Mouse (Mus musculus) spleen, adult 10 weeks (tissue): ENCODE data around the gene Cpne5. TPM values are rescaled to one million over a fixed set of nuclear protein-coding genes. Genes with fewer than 3 reads are reported as not detected.

Source experiments
- polyA plus RNA-seq: library from polyadenylated mRNA; stranded (reverse); fragments of 350-450 nt; fragmentation: Illumina TruSeq; extraction: RNeasy Lipid Tissue Mini Kit (QIAGEN cat#74804); gene quantifications from one replicate; pipeline ENCODE4 v1.2.3, GENCODE M21; 2015; ENCODE audit warnings: low replicate concordance; ENCODE audit not compliant: insufficient read depth

The Cpne5 gene
- 0.93 TPM for polyA plus RNA-seq

DNA sequence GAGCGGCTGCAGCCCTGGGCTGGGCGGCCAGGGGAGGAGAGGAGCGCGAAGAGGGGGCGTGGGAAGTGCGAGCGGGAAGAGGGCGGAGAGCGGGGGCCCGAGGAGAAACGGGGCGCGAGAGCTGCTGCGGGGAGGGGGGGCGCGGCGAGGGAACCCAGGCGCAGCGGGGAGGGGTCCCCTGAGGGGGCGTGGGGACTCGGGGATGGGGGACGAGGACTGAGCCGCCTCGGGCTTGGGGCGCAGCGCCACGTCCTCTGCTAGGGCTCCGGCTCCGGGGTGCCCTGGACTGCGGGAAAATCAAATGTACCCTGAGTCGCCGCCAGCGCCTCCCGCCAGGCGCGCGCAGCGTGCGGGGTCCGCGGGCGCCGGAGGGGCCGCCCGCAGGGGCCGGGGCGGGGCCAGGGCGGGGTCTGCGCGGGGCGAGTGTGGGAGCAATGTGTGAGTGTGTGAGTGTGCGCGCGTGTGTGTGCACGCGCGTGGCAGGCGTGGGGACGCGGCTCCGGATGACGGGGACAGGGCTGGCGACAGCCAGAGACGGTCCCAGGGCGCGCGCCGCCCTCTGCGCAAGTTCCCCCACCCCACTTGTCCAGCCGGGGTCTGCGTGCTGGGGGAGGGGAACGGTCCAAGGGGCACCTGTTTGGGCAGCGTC lies at the start of gene Cpne5:
TSS of gene Cpne5 (minus strand) at position 396 of the 649 bp plus-strand sequence.

DNA sequence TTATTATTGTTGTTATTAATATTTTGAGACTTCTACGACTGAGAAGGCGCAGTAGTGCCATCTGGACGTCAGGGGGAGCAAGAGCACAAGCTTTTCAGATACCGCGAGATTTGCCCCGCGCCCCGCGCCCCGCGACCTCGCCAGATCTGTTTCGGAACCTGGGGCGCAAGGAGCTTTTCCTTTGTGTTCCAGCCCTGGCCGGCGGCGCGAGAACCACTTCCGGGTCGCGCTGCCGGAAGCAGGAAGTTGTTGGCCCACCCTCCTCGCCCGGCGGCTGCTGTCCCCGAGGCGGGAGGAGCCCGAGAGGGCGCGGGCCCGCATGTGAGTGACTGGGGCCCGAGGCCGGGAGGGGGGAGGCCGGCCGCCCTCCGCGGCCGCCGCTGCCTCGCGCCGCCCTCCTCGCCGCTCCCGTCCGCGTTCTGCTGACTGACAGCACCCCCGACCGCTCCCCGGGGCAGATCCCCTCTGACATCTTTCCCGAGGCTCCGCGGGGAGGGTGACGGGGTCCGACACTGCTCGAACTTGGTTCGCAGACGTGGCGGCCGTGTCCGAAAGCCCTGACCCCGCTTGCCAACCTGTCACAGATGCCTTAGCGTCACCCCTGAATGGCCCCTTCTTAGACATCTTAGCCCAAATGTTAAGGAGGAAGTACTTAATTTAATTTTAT lies 30.8 kb upstream of the Cpne5 start, which contains the start of gene BC004004:
TSS of gene BC004004 (plus strand) at position 107 of the 667 bp plus-strand sequence.

DNA sequence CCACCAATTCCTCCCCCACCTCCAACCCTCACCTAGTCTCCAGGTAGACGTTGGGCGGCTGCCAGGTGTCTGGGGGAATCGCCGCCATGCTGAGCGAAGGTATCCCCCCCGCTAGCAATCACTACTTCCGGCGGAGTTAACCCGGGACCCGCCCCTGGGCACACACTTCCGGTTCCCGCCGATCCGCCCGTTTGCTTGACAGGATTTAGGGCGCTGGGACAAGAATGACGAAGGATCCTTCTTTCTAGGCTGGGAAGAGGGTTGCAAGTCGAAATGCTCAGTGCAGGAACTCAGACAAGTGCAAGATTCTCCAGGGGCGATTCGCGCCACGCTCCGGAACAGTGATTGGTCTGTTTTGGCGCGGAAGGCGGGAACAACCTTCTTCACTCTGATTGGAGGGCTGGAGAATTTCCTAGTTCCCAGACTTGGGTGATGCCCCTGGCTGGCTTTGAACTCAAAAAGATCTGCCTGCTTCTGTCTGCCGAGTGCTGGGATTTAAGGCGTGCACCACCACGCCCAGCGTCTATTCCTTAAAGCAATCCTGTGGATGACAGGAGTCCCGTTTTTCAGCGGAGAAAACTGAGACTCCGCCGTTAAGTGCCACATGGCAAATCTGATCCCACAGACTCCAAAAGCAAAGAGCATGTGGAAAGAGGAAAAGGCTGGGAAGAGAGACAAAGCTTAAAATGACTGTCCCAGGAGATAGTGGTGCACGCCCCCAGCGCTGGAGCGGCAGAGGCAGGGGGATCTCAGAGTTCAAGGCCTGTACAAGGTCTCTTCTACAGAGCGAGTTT lies 26.1 kb upstream of the Cpne5 start, which contains the start of gene Ppil1:
TSS of gene Ppil1 (minus strand) at position 347 of the 794 bp plus-strand sequence.

DNA sequence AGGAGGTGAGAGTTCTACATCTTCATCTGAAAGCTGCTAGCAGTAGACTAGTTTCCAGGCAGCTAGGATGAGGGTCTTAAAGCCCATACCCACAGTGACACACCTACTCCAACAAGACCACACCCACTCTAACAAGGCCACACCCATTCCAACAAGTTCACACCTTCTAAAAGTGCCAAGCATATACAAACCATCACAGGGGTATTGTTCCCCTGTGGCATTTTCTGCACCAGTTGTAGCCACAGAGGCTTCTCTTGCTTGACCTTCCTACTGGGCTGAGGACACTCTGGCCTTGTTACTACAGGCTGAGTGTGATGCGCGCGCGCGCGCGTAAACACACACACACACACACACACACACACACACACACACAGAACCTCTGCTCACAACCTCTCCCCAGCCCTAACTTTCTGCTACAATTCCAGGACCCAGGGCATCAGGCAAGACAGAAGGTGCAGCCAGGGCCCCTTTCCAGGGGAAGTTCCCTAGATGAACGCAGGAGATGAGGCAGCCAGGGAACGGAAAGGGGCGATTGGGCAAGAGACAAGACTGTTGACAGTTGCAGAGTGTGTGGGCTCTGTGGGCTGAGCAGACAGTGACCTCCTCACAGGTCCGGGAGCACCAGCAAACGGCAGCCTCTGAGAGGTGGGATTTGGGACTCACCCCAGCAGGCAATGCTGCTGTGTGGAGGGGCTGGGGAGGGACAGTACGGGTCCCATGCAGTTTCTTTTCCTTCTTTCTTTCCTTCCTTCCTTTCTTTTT lies 124.2 kb downstream of the Cpne5 start, which contains the start of gene Rab44:
TSS of gene Rab44 (plus strand) at position 555 of the 762 bp plus-strand sequence.

Other genes starting within 250 kb of the Cpne5 start
- 302 TPM for gene Stk38, start 230.2 kb downstream of the Cpne5 start, polyA plus RNA-seq
- gene Srsf3, start 205.5 kb downstream of the Cpne5 start, polyA plus RNA-seq: 421 TPM
- 10.3 TPM for gene Cdkn1a, start 147.2 kb downstream of the Cpne5 start, polyA plus RNA-seq
- gene Rab44, start 124.0 kb downstream of the Cpne5 start, polyA plus RNA-seq: 2.6 TPM
- 40.0 TPM for gene Ppil1, start 26.0 kb upstream of the Cpne5 start, polyA plus RNA-seq
- 90.0 TPM for gene BC004004, start 30.6 kb upstream of the Cpne5 start, polyA plus RNA-seq
- 1.7 TPM for gene Pi16, start 79.5 kb upstream of the Cpne5 start, polyA plus RNA-seq
- gene Mtch1, start 109.8 kb upstream of the Cpne5 start, polyA plus RNA-seq: 66.1 TPM
- 125 TPM for gene Fgd2, start 122.7 kb upstream of the Cpne5 start, polyA plus RNA-seq